Mouse (Mus musculus): ENCODE data around the gene Traf2. TPM values are rescaled to one million over a fixed set of nuclear protein-coding genes. Genes with fewer than 3 reads are reported as not detected.

The Traf2 gene
- polyA plus RNA-seq (2015; fragmentation: Nextera tagmentation; extraction: Ambion mirVana) = 21.1 and 21.2 TPM in 2 replicates

DNA sequence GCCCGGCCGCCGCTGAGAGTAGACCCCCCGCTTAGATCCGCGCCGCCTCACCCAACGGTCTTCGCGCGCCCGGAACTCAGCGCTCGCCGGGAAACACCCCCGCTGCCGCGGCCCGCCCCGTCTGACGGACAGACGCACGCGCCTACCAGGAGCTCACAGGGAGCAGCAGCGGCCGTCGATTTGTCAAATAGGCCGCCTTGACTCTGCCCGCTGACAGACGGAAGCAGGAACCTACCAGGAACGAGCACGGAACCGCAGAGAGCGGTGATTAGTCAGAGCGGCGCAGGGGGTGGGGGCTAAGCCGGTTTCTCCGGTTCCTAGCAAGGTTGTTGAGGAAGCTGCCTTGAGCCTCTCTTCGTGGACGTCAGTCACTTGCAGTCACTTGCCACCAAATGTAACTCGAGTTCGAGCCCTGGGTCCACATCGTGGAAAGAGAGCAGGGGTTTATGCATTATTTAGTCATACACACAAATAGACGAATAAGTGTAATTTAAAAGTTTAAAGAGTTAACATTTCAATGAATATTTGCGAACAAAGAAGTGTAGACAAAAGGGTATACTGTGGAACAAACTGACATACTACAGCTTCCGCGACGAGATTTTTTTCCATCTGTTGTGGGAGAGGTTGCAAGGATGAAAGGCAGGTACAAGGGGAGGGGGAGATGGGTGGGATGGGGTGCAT is at the start of gene Traf2:
Gene Traf2 (minus strand): TSS at position 130 of the 681 bp plus-strand sequence.
- ATAC-seq (ENCODE audit: low FRiP score) = peak; percentile 99
- no peaks in the 10 kb centered on the region for H3K9me3 ChIP-seq
- peak within 1 kb of the TSS; percentile 80 for H3K9ac ChIP-seq
- H3K4me1 ChIP-seq (replicated peaks) = peaks cover 23% of the 10 kb centered on the region
- 3% methylated on average over 48 of the region's 48 CpGs for WGBS
- H3K4me3 ChIP-seq = peak within 1 kb of the TSS; percentile 63
- H3K36me3 ChIP-seq = no peaks in the 10 kb centered on the region
- H3K4me2 ChIP-seq = peak within 1 kb of the TSS; percentile 80
- H3K27ac ChIP-seq = peak within 1 kb of the TSS; percentile 52; the same call in 1 of the 2 replicates
- no peaks in the 10 kb centered on the region for H3K27me3 ChIP-seq

DNA sequence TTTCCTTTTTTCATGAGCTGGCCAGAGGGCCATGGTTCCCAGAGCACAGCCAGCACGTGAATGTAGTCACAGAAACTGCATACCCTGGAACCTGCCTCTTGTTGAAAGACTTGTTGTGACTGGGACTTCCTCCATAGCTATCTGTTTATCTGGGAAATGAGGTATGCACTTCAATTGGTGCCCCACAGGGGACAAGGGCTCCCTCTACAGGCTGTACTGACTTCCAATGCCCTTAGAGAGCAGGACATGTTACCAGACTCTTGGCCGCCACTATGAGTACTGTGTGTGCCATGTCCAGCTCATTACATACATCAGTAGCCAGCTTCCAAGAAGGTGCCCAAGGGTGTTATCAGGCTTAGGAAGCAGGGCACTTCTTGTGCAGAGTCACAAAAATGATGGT is 45.1 kb upstream of the Traf2 start:
- Histone ChIP-seq H3K9ac (no peak overlapping the region), H3K27ac (no peak overlapping the region), H3K27me3 (no peaks in the 10 kb centered on the region), H3K4me2 (no peak overlapping the region), H3K4me3 (no peak overlapping the region), H3K4me1 (replicated peaks) (no peaks in the 10 kb centered on the region), H3K9me3 (no peaks in the 10 kb centered on the region), H3K36me3 (peaks cover 90% of the 10 kb centered on the region)
- ATAC-seq (ENCODE audit: low FRiP score) = no peak
- WGBS = 88% methylated on average over 2 of the region's 2 CpGs

DNA sequence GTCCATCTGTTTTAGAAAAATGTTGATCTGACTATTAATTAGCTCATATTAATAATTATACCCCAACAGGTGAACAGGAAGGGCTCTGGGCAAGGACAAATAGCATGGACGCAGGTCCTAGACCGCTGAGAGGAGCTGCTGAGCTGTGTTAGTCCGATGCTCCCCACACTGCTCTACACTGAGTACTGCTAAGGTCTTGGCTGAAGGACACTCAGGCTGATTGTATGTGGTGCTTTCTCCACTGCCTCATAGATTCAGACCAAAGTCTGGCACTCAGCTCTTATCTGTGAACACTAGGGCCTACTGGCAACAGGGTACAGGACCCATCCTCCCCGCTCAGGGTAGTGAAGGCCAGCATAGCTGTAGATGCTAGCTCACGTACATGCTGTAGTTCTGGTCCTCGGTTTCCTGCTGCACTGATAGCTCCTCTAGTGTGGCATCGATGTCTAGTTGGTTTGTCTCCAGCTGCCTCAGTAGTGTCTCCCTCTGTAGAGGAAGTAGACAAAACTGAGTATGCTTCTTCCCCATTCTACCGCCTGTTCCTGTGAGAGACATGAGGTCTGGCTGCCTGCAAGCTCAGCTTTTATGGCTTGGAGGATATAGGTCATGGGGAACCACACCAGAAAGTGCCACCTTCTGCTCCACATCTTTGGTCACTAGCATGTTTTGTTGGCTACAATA is 41.6 kb upstream of the Traf2 start:
- WGBS = 95% methylated on average over 8 of the region's 8 CpGs
- Histone ChIP-seq H3K4me2 (no peak overlapping the region), H3K9me3 (no peaks in the 10 kb centered on the region), H3K36me3 (peaks cover 94% of the 10 kb centered on the region), H3K27me3 (no peaks in the 10 kb centered on the region), H3K4me1 (replicated peaks) (peaks cover 6% of the 10 kb centered on the region), H3K9ac (no peak overlapping the region), H3K27ac (no peak overlapping the region), H3K4me3 (no peak overlapping the region)
- ATAC-seq (ENCODE audit: low FRiP score) = no peak

GRCm38 (mm10) chr2:25587290-25587689 is 40.5 kb upstream of the Traf2 start:
- Histone ChIP-seq H3K27me3 (no peaks in the 10 kb centered on the region), H3K9me3 (no peaks in the 10 kb centered on the region), H3K4me3 (no peak overlapping the region), H3K4me1 (replicated peaks) (peaks cover 17% of the 10 kb centered on the region), H3K36me3 (peaks cover 87% of the 10 kb centered on the region), H3K27ac (no peak overlapping the region), H3K9ac (no peak overlapping the region), H3K4me2 (no peak overlapping the region)
- no peak for ATAC-seq (ENCODE audit: low FRiP score)
- WGBS = 89% methylated on average over 8 of the region's 8 CpGs

GRCm38 (mm10) chr2:25585601-25586000 is 38.9 kb upstream of the Traf2 start:
- H3K9ac ChIP-seq = no peak overlapping the region
- H3K9me3 ChIP-seq = no peaks in the 10 kb centered on the region
- H3K4me2 ChIP-seq = no peak overlapping the region
- WGBS = 91% methylated on average over 3 of the region's 3 CpGs
- H3K4me1 ChIP-seq (replicated peaks) = peaks cover 32% of the 10 kb centered on the region
- H3K4me3 ChIP-seq = no peak overlapping the region
- H3K36me3 ChIP-seq = peaks cover 70% of the 10 kb centered on the region
- peaks cover 4% of the 10 kb centered on the region for H3K27me3 ChIP-seq
- no peak for ATAC-seq (ENCODE audit: low FRiP score)
- no peak overlapping the region for H3K27ac ChIP-seq

- ATAC-seq (ENCODE audit: low FRiP score) = no peak
- Histone ChIP-seq H3K27me3 (peaks cover 11% of the 10 kb centered on the region), H3K4me3 (no peak overlapping the region), H3K9ac (no peak overlapping the region), H3K9me3 (no peaks in the 10 kb centered on the region), H3K36me3 (peaks cover 63% of the 10 kb centered on the region), H3K27ac (no peak overlapping the region), H3K4me1 (replicated peaks) (peaks cover 39% of the 10 kb centered on the region), H3K4me2 (no peak overlapping the region)
- 86% methylated on average over 4 of the region's 4 CpGs for WGBS
These were observed 38.1 kb upstream of the Traf2 start for GRCm38 (mm10) chr2:25584856-25585255.

DNA sequence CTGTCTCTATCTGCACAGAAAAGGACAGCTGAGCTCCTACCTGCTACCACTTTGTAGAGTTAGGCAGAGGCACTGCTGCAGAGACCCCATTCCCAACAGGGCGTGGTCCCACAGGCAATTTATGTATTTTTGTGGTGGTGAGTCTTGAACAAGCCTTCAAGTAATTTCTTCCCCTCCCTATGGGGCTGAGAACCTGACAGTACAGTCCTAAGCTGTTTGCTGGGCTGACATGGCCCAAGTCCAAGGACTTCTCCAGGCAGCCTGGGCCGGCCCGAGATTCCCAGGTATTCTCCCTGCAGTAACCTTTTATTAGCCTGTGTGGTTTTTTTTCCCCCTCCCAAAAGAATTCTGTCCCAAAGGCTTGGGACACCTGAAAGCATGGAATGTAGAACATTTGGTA is 37.4 kb upstream of the Traf2 start:
- no peak overlapping the region for H3K4me3 ChIP-seq
- H3K9ac ChIP-seq = no peak overlapping the region
- H3K36me3 ChIP-seq = peaks cover 57% of the 10 kb centered on the region
- H3K9me3 ChIP-seq = no peaks in the 10 kb centered on the region
- peaks cover 46% of the 10 kb centered on the region for H3K4me1 ChIP-seq (replicated peaks)
- WGBS = 93% methylated on average over 3 of the region's 3 CpGs
- H3K27me3 ChIP-seq = peaks cover 18% of the 10 kb centered on the region
- no peak for ATAC-seq (ENCODE audit: low FRiP score)
- H3K4me2 ChIP-seq = no peak overlapping the region
- no peak overlapping the region for H3K27ac ChIP-seq

- Histone ChIP-seq H3K4me1 (replicated peaks) (peaks cover 52% of the 10 kb centered on the region), H3K4me3 (no peak overlapping the region), H3K27ac (peak overlapping the region; percentile 65), H3K4me2 (no peak overlapping the region), H3K27me3 (peaks cover 24% of the 10 kb centered on the region), H3K36me3 (peaks cover 53% of the 10 kb centered on the region), H3K9ac (peak overlapping the region; percentile 43; the same call in 1 of the 2 replicates), H3K9me3 (no peaks in the 10 kb centered on the region)
- 79% methylated on average over 4 of the region's 4 CpGs for WGBS
- ATAC-seq (ENCODE audit: low FRiP score) = no peak
These were observed 36.8 kb upstream of the Traf2 start for GRCm38 (mm10) chr2:25583571-25583970.

DNA sequence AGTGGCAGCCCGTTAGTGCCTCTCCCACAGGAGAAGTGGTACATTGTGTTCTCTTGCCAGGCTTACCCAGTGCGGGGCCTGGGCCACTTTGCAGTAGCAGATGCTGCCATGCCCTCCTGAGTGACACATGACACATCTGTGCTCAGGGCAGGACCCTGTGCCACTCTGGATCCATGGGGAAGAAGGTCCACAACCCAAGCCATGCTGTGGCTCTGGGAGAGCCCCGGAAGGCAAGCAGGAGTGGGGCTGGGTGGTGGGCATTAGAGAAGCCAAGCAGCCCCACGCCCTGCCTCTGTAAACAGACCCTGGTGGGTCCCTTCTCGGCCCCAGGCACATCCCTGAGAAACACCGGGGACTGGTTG is 36.4 kb upstream of the Traf2 start:
- Histone ChIP-seq H3K27ac (peak overlapping the region; percentile 65), H3K27me3 (peaks cover 29% of the 10 kb centered on the region), H3K4me1 (replicated peaks) (peaks cover 57% of the 10 kb centered on the region), H3K36me3 (peaks cover 49% of the 10 kb centered on the region), H3K4me2 (no peak overlapping the region), H3K9me3 (no peaks in the 10 kb centered on the region), H3K9ac (peak overlapping the region; percentile 43; the same call in 1 of the 2 replicates), H3K4me3 (no peak overlapping the region)
- no peak for ATAC-seq (ENCODE audit: low FRiP score)
- 74% methylated on average over 6 of the region's 6 CpGs for WGBS

- WGBS = 42% methylated on average over 12 of the region's 12 CpGs
- Histone ChIP-seq H3K4me3 (no peak overlapping the region), H3K4me1 (replicated peaks) (peaks cover 62% of the 10 kb centered on the region)
These were observed 35.9 kb upstream of the Traf2 start for GRCm38 (mm10) chr2:25582466-25583119.

DNA sequence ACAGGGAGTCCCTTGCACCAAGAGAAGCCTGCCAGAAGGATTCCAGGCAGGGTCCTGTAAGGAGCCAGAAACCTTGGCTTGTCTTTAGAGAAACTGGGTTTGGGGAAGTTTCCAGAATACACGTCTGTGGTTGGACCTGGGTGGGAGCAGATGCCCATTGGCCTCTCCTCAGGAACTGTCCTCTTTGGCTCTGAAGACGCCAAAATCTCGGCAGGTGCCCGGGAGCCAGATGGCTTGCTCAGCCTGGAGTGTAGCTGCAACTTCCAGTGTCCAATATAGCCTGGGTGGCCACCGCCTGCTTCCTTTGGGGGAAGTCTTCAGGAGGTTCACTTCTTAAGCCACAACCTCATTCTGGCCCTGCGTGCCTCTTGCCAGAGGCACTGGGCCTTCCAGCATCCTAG is 35.2 kb upstream of the Traf2 start:
- Histone ChIP-seq H3K4me1 (replicated peaks) (peaks cover 68% of the 10 kb centered on the region), H3K27me3 (peaks cover 41% of the 10 kb centered on the region), H3K4me2 (peak overlapping the region; percentile 65; the same call in 1 of the 2 replicates), H3K9me3 (no peaks in the 10 kb centered on the region), H3K27ac (peak overlapping the region; percentile 65), H3K4me3 (no peak overlapping the region; the same call in 1 of the 2 replicates), H3K9ac (peak overlapping the region; percentile 39; the same call in 1 of the 2 replicates), H3K36me3 (peaks cover 38% of the 10 kb centered on the region)
- 31% methylated on average over 6 of the region's 6 CpGs for WGBS
- no peak; the same call in 1 of the 2 replicates for ATAC-seq (ENCODE audit: low FRiP score)

More at GRCm38 (mm10) chr2:25582466-25583119, 35.9 kb upstream of the Traf2 start:
- H3K4me2 ChIP-seq = no peak overlapping the region
- peak overlapping the region; percentile 43; the same call in 1 of the 2 replicates for H3K9ac ChIP-seq
- peaks cover 44% of the 10 kb centered on the region for H3K36me3 ChIP-seq
- H3K27ac ChIP-seq = peak overlapping the region; percentile 65
- no peaks in the 10 kb centered on the region for H3K9me3 ChIP-seq
- peak; percentile 14; the same call in 1 of the 2 replicates for ATAC-seq (ENCODE audit: low FRiP score)
- H3K27me3 ChIP-seq = peaks cover 34% of the 10 kb centered on the region

- Histone ChIP-seq H3K9ac (peak within 1 kb of the TSS; percentile 75), H3K4me1 (replicated peaks) (peaks cover 68% of the 10 kb centered on the region), H3K27ac (peak within 1 kb of the TSS; percentile 65), H3K9me3 (no peaks in the 10 kb centered on the region), H3K4me2 (peak within 1 kb of the TSS; percentile 65), H3K4me3 (peak within 1 kb of the TSS; percentile 52), H3K27me3 (peaks cover 46% of the 10 kb centered on the region), H3K36me3 (peaks cover 33% of the 10 kb centered on the region)
- 8% methylated on average over 19 of the region's 19 CpGs for WGBS
- peak; percentile 75 for ATAC-seq (ENCODE audit: low FRiP score)
These were observed 34.6 kb upstream of the Traf2 start, which contains the start of gene Ajm1 for GRCm38 (mm10) chr2:25581294-25581864. Gene Ajm1 (minus strand): TSS chr2:25581757.
